Mouse (Mus musculus) macrophage (primary cell): ENCODE data around the gene Rap1gds1. TPM values are rescaled to one million over a fixed set of nuclear protein-coding genes. Genes with fewer than 3 reads are reported as not detected.

ENCODE experiments used
- H3K27ac ChIP-seq: fragments of 350-480 bp; formaldehyde crosslinking; 2 replicates; pipeline ENCODE4 v1.9.0; 2021
- H3K36me3 ChIP-seq: fragments of 350-480 bp; formaldehyde crosslinking; 2 replicates; pipeline ENCODE4 v1.9.0; 2021; ENCODE audit errors: inconsistent target
- H3K4me3 ChIP-seq: fragments of 350-480 bp; formaldehyde crosslinking; 2 replicates; pipeline ENCODE4 v1.9.0; 2021; ENCODE audit errors: inconsistent target
- H3K79me2 ChIP-seq: fragments of 350-480 bp; formaldehyde crosslinking; 2 replicates; pipeline ENCODE4 v1.9.0; 2021; ENCODE audit errors: inconsistent target
- whole genome bisulfite sequencing: methylation state at CpG from one replicate; pipeline ENCODE4 v1.1.7; 2026; ENCODE audit warnings: inconsistent platforms; ENCODE audit not compliant: missing documents; 5-methylcytosine and 5-hydroxymethylcytosine counted together
- polyA plus RNA-seq: library from polyadenylated mRNA; stranded (reverse); fragments of 250-400 nt; gene quantifications from 3 replicates; pipeline ENCODE4 v1.2.4, GENCODE M21; 2018; ENCODE audit warnings: inconsistent platforms

Gene Rap1gds1
- polyA plus RNA-seq, 1 experiment from 2014 or later: 62.8 TPM

- 100% methylated on average over 8 of the region's 8 CpGs for WGBS
- H3K36me3 ChIP-seq: no peaks in the 10 kb centered on the region
- peaks cover 95% of the 10 kb centered on the region for H3K79me2 ChIP-seq
- H3K27ac ChIP-seq: no peak overlapping the region
- H3K4me3 ChIP-seq: no peak overlapping the region
Measured at GRCm38 (mm10) chr3:139023585-139023984, 51.4 kb downstream of the Rap1gds1 start.

GRCm38 (mm10) chr3:139012352-139012751, 62.6 kb downstream of the Rap1gds1 start:
- H3K79me2 ChIP-seq: peaks cover 84% of the 10 kb centered on the region
- no peak overlapping the region; the same call in 1 of the 2 replicates for H3K27ac ChIP-seq
- H3K36me3 ChIP-seq: 0 out of 2 replicates have a peak, but pooled peaks cover 8% of the 10 kb centered on the region
- 2% methylated on average over 8 of the region's 9 CpGs for WGBS
- H3K4me3 ChIP-seq: no peak overlapping the region

DNA sequence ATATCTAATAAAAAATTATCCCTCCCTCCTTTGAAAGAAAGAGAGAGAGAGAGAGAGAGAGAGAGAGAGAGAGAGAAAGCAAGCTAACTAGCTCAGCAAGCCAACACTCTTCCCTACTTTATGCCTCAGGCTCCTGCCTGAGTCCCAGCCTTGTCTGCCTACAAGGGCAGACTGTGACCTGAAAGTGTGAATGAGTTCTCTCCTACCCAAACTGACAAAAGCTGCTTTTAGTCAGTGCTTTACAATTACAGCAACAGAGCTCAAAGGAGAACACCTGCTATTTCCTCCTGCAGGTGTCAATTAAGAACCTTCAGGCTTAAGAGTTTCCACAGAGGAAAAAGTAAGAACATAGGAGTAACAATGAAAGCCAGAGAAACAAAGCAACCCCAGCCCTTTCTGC, 69.3 kb downstream of the Rap1gds1 start:
- Histone ChIP-seq H3K27ac (no peak overlapping the region), H3K79me2 (peaks cover 61% of the 10 kb centered on the region), H3K4me3 (no peak overlapping the region), H3K36me3 (0 out of 2 replicates have a peak, but pooled peaks cover 5% of the 10 kb centered on the region)

DNA sequence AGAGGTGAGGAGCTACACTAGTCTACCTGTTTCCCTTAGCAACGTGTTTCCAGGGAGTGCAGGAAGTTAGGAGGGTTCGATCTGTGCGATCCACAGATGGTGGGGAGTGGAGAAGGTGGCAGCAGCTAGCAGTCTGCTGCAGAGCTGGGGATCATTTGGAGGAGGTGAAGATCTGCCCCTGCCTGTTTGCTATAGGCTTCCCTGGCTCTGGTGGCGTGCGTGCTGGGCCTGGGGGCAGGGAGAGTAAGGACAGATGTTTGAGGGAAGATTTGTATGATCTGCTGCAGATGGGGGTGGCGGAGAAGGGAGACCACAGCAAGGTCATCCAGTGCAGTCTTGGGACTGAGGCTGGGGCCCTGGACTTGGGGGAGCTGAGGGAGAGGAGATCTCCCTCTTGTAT, 72.2 kb downstream of the Rap1gds1 start:
- Histone ChIP-seq H3K27ac (no peak overlapping the region), H3K79me2 (peaks cover 32% of the 10 kb centered on the region), H3K36me3 (0 out of 2 replicates have a peak, but pooled peaks cover 14% of the 10 kb centered on the region), H3K4me3 (no peak overlapping the region)
- WGBS: 98% methylated on average over 6 of the region's 6 CpGs

DNA sequence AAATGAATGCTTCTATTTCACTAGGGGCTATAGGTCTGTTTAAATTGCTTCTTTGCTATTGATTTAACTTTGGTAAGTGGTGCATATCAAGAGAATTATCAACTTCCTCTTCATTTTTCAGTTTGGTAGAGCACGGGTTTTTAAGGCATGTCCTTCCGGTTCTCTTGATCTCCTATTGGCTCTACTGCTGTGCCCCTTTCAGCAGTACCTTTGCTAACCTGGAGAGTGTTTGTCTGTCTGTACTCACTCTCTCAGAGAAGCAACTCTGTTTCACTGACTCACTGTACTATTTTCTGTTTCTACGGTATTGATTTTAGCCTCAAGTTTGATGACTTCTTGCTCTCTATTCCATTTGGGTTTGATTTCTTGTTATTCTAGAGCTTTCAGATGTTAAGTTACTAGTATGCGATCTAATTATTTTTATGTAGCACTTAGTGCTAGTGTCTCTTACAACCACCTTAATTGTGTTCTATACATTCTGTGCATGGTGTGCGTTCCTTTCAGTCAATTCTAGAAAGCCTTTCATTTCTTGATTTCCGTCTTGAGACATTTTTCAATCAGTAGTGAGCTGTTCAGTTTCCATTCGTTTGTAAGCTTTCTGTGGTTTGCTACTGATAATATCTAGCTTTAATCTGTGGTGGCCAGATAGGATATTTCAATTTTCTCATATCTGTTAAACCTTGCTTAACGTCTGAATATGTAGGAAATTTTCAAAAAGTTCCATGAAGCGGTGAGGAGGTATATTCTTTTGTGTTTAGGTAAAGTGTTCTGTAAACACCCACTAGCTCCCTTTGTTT, 74.7 kb downstream of the Rap1gds1 start:
- Histone ChIP-seq H3K79me2 (peaks cover 24% of the 10 kb centered on the region; the same call in 1 of the 2 replicates), H3K4me3 (no peak overlapping the region), H3K36me3 (peaks cover 28% of the 10 kb centered on the region; the same call in 1 of the 2 replicates), H3K27ac (no peak overlapping the region)
- WGBS: 76% methylated on average over 9 of the region's 9 CpGs

- peaks cover 84% of the 10 kb centered on the region for H3K79me2 ChIP-seq
- H3K36me3 ChIP-seq: peaks cover 16% of the 10 kb centered on the region; the same call in 1 of the 2 replicates
- no peak overlapping the region for H3K4me3 ChIP-seq
- H3K27ac ChIP-seq: no peak overlapping the region
- 92% methylated on average over 5 of the region's 5 CpGs for WGBS
Measured at GRCm38 (mm10) chr3:138993473-138993872, 81.5 kb downstream of the Rap1gds1 start.

DNA sequence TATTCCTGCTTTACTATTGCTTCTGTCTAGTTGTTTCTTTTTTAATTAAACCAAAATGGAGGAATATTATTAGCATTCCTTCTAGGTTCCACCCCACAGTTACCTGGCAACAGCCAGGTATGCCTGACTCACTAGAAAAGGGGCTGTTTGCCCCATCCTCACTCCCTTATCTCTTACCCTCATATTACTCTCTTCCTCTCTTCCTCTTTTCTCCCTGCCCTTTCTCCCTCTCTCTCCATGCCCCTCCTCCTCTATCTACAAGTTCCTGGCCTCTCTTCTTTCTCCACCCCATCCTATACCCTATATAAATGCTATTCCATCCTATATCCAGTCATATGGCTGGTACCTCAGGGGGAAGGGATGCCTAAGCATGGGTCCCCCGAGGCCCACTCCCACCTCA, 83.6 kb downstream of the Rap1gds1 start:
- peaks cover 99% of the 10 kb centered on the region for H3K79me2 ChIP-seq
- H3K27ac ChIP-seq: no peak overlapping the region
- no peak overlapping the region for H3K4me3 ChIP-seq
- WGBS: 88% methylated on average over 1 of the region's 1 CpGs
- 0 out of 2 replicates have a peak, but pooled peaks cover under 1% of the 10 kb centered on the region for H3K36me3 ChIP-seq

- 97% methylated on average over 7 of the region's 7 CpGs for WGBS
Measured at GRCm38 (mm10) chr3:138989141-138989540, 85.9 kb downstream of the Rap1gds1 start.

DNA sequence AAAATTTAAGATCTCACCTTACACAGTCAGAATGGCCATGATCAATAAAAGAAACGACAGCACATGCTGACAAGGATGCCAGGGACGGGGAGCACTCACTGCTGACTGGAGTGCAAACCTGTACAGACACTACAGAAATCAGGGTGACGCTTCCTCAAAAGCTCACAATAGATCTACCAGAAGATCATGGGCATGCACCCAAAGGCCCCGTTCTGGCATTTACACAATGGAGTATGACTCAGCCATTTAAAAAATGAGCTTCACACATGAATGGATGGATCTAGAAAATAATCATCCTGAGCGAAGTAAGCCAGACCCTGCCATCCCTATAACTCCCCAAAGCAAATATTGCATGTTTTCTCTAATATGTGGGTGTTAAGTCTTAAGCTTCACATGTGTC, 87.0 kb downstream of the Rap1gds1 start:
- Histone ChIP-seq H3K79me2 (peaks cover 83% of the 10 kb centered on the region), H3K4me3 (no peak overlapping the region), H3K36me3 (peaks cover 4% of the 10 kb centered on the region; the same call in 1 of the 2 replicates), H3K27ac (no peak overlapping the region)
- 67% methylated on average over 5 of the region's 5 CpGs for WGBS

More at GRCm38 (mm10) chr3:138989141-138989540, 85.9 kb downstream of the Rap1gds1 start:
- no peak overlapping the region for H3K4me3 ChIP-seq
- no peak overlapping the region for H3K27ac ChIP-seq
- peaks cover 93% of the 10 kb centered on the region for H3K79me2 ChIP-seq
- H3K36me3 ChIP-seq: no peaks in the 10 kb centered on the region

DNA sequence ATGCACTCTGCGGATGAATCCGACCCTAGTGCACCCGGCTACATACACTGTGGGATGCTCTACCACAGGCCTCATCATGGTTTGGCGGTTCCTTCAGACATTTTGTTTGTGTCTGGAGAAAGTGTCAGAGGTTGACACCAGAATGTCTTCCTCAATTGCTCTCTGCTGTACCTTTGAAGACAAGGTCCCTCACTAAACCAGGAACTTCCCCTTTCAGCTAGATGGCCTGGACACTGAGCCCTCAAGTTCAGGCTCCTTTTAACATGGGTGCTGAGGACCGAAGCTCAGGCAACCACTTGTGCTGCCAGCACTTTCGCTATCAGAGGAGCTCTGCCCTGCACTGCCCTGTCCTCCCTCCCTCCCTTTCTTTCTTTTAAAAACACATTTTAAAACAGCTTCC, 92.8 kb downstream of the Rap1gds1 start:
- peaks cover 25% of the 10 kb centered on the region for H3K79me2 ChIP-seq
- no peak overlapping the region for H3K27ac ChIP-seq
- peaks cover 32% of the 10 kb centered on the region for H3K36me3 ChIP-seq
- no peak overlapping the region for H3K4me3 ChIP-seq
- WGBS: 96% methylated on average over 6 of the region's 6 CpGs

GRCm38 (mm10) chr3:138977413-138977812, 97.6 kb downstream of the Rap1gds1 start:
- WGBS: 100% methylated on average over 1 of the region's 1 CpGs
- no peaks in the 10 kb centered on the region for H3K79me2 ChIP-seq
- H3K4me3 ChIP-seq: no peak overlapping the region
- no peak overlapping the region for H3K27ac ChIP-seq
- H3K36me3 ChIP-seq: peaks cover 36% of the 10 kb centered on the region

GRCm38 (mm10) chr3:138967627-138968026, 107.4 kb downstream of the Rap1gds1 start:
- no peak overlapping the region for H3K27ac ChIP-seq
- peaks cover 24% of the 10 kb centered on the region for H3K36me3 ChIP-seq
- H3K79me2 ChIP-seq: no peaks in the 10 kb centered on the region
- no peak overlapping the region for H3K4me3 ChIP-seq
- 95% methylated on average over 9 of the region's 9 CpGs for WGBS

GRCm38 (mm10) chr3:138958527-138958926, 116.5 kb downstream of the Rap1gds1 start:
- H3K4me3 ChIP-seq: no peak overlapping the region
- H3K36me3 ChIP-seq: peaks cover 66% of the 10 kb centered on the region
- WGBS: 51% methylated on average over 8 of the region's 8 CpGs
- no peaks in the 10 kb centered on the region for H3K79me2 ChIP-seq
- no peak overlapping the region for H3K27ac ChIP-seq

GRCm38 (mm10) chr3:138955220-138955619, 119.8 kb downstream of the Rap1gds1 start:
- 97% methylated on average over 7 of the region's 7 CpGs for WGBS
- peaks cover 52% of the 10 kb centered on the region for H3K36me3 ChIP-seq

DNA sequence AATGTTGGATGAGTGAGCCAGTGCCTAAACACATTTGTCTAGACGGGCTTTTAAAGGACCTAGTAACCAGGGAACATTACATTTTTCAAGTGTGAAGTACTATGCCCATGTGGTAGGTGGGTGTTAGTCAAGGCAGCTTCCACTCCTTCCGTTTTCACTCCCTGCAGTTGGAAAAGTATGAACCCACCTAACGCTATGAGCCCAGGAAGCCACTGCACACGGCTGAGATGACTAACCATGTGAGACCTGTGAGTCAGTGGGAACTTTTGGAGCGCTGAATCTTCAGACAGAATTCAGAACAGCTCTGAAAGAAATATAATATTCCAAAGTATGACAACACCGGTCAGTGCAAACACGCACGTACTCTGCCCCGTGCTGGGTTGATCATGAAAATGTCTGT, 125.9 kb downstream of the Rap1gds1 start:
- WGBS: 95% methylated on average over 6 of the region's 9 CpGs
- Histone ChIP-seq H3K79me2 (no peaks in the 10 kb centered on the region), H3K36me3 (peaks cover 48% of the 10 kb centered on the region), H3K27ac (no peak overlapping the region), H3K4me3 (no peak overlapping the region)

More at GRCm38 (mm10) chr3:138955220-138955619, 119.8 kb downstream of the Rap1gds1 start:
- Histone ChIP-seq H3K4me3 (no peak overlapping the region), H3K79me2 (no peaks in the 10 kb centered on the region), H3K27ac (no peak overlapping the region)
